Mouse (Mus musculus) MEL (cell line): ENCODE measurements around the gene Nphp4.
A peak's percentile ranks its signal among the peaks of the same experiment; 100 is the strongest.

Experiments
- CHD2 ChIP-seq: IDR thresholded peaks from 2 replicates; pipeline ENCODE4 v1.6.1; 2011; ENCODE audit warnings: low read length, improper control_type of control experiment
- CTCF ChIP-seq, 3 experiments: IDR thresholded peaks in 2 of 3; conservative IDR thresholded peaks in 1 of 3; 2 replicates each; pipeline ENCODE4 v1.5.1; 2011 to 2012; ENCODE audit warnings: low read length in 3 of 3, low read depth in 2 of 3, mild to moderate bottlenecking in 2 of 3, improper control_type of control experiment in 1 of 3, inconsistent platforms in 1 of 3, mixed read lengths in 1 of 3, moderate library complexity in 1 of 3; ENCODE audit not compliant: control insufficient read depth in 1 of 3, insufficient read depth in 1 of 3, poor library complexity in 1 of 3, severe bottlenecking in 1 of 3
- GATA1 ChIP-seq: IDR thresholded peaks from 2 replicates; pipeline ENCODE4 v1.6.1; 2011; ENCODE audit warnings: low read depth, low read length, improper control_type of control experiment
- JUND ChIP-seq: IDR thresholded peaks from 2 replicates; pipeline ENCODE4 v1.6.1; 2011; ENCODE audit warnings: low read depth, mild to moderate bottlenecking, improper control_type of control experiment, low read length
- MAX ChIP-seq: IDR thresholded peaks from 2 replicates; pipeline ENCODE4 v1.6.1; 2011; ENCODE audit warnings: low read length, improper control_type of control experiment
- RAD21 ChIP-seq: IDR thresholded peaks from 2 replicates; pipeline ENCODE4 v1.6.1; 2011; ENCODE audit warnings: mild to moderate bottlenecking, low read depth, low read length, improper control_type of control experiment
- TAL1 ChIP-seq: IDR thresholded peaks from 2 replicates; pipeline ENCODE4 v1.6.1; 2012; ENCODE audit warnings: mild to moderate bottlenecking, inconsistent platforms, low read length, moderate library complexity, mixed read lengths
- TBP ChIP-seq: IDR thresholded peaks from 2 replicates; pipeline ENCODE4 v1.8.0; 2011; ENCODE audit warnings: low read depth, low read length, improper control_type of control experiment
- TCF12 ChIP-seq: IDR thresholded peaks from 2 replicates; pipeline ENCODE4 v1.6.1; 2014; ENCODE audit warnings: low read depth, mild to moderate bottlenecking, inconsistent platforms, low read length, improper control_type of control experiment, moderate library complexity
- ZC3H11A ChIP-seq: IDR thresholded peaks from 2 replicates; pipeline ENCODE4 v1.6.1; 2012; ENCODE audit warnings: low read depth, mild to moderate bottlenecking, inconsistent platforms, low read length, improper control_type of control experiment

- no peak for TF ChIP-seq MAX
- TF ChIP-seq JUND = no peak
- peak; percentile 2 to 25 (median 16); a peak in 2 of 6 replicates for TF ChIP-seq CTCF (IDR thresholded peaks at IDR 0.05 in 2 of 3, conservative IDR thresholded peaks at IDR 0.05 in 1 of 3; ENCODE audit: control insufficient read depth in 1 of 3, insufficient read depth in 1 of 3, low read depth in 2 of 3, low read length in 3 of 3, poor library complexity in 1 of 3, severe bottlenecking in 1 of 3)
- TF ChIP-seq CHD2 = no peak
- no peak for TF ChIP-seq RAD21
- no peak for TF ChIP-seq ZC3H11A
- no peak for TF ChIP-seq TBP
- no peak for TF ChIP-seq TCF12
- no peak for TF ChIP-seq TAL1
- no peak for TF ChIP-seq GATA1
Measured at GRCm38 (mm10) chr4:152542447-152542846, 65.9 kb downstream of the Nphp4 start.
